Mouse (Mus musculus) small intestine, adult 2 months (tissue): ENCODE data around the gene Ttc29.

Source experiments
- CTCF ChIP-seq: fragments of 200-500 bp; IDR thresholded peaks from 2 replicates; pipeline ENCODE4 v1.5.1; 2012; ENCODE audit warnings: low read depth, mild to moderate bottlenecking, control low read depth, inconsistent platforms, low read length, moderate library complexity, mixed read lengths; ENCODE audit not compliant: insufficient replicate concordance, insufficient read length; ENCODE audit errors: extremely low read depth
- POLR2A ChIP-seq: fragments of 200-500 bp; IDR thresholded peaks from 2 replicates; pipeline ENCODE4 v1.6.1; 2012; ENCODE audit warnings: low read depth, mild to moderate bottlenecking, control low read depth, inconsistent platforms, low read length, moderate library complexity

DNA sequence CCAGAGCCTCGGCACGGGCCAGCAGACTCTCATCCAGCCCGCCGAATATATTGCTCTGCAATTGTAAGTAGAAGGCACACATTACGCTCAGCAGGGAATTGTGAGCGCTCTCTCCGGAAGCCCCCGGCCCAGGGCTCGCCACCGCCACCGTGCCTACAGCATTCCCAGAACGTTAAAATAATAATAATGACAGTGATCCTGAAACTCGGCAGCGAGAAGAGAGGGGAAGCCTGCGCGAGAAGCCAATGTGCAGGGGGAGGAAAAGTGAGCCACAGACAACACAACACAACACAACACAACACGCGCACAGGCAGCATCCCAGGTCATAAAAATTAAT, 222.5 kb downstream of the Ttc29 start:
- no peak for TF ChIP-seq CTCF
- TF ChIP-seq POLR2A = no peak
